Mouse (Mus musculus) MEL (cell line): ENCODE results near the gene Rabggta. TPM values are rescaled to one million over a fixed set of nuclear protein-coding genes. Genes with fewer than 3 reads are reported as not detected.

Source experiments
- DNase-seq: peaks from one replicate; pipeline ENCODE4 v3.0.0; 2011; ENCODE audit warnings: low read depth, low spot score
- H3K27ac ChIP-seq: 2 replicates; pipeline ENCODE4 v1.5.1; 2012; ENCODE audit warnings: low read depth, mild to moderate bottlenecking, control low read depth, low read length, moderate library complexity; ENCODE audit not compliant: control insufficient read depth
- H3K27me3 ChIP-seq, 2 experiments: fragments of 150-350 bp in 1 of 2; sonication (generic) in 1 of 2; 2 replicates each; pipeline ENCODE4 v1.6.1; 2012; ENCODE audit warnings: low read length in 2 of 2, mild to moderate bottlenecking in 2 of 2, improper control_type of control experiment in 1 of 2, moderate library complexity in 1 of 2; ENCODE audit not compliant: insufficient read depth in 2 of 2, control insufficient read depth in 1 of 2
- H3K36me3 ChIP-seq, 2 experiments: 2 replicates each; pipeline ENCODE4 v1.6.1; 2012 to 2014; ENCODE audit warnings: low read length in 2 of 2, improper control_type of control experiment in 1 of 2, inconsistent platforms in 1 of 2, mild to moderate bottlenecking in 1 of 2; ENCODE audit not compliant: insufficient read depth in 2 of 2, control insufficient read depth in 1 of 2
- H3K4me1 ChIP-seq, 2 experiments: fragments of 150-350 bp in 1 of 2; sonication (generic) in 1 of 2; 2 replicates each; pipeline ENCODE4 v1.6.1; 2012; ENCODE audit warnings: low read length in 2 of 2, improper control_type of control experiment in 1 of 2, mild to moderate bottlenecking in 1 of 2; ENCODE audit not compliant: insufficient read depth in 2 of 2, control insufficient read depth in 1 of 2
- H3K4me3 ChIP-seq, 2 experiments: fragments of 150-350 bp in 1 of 2; sonication (generic) in 1 of 2; 2 replicates each; pipeline ENCODE4 v1.5.1; 2012; ENCODE audit warnings: low read depth in 2 of 2, low read length in 2 of 2, mild to moderate bottlenecking in 2 of 2, moderate library complexity in 2 of 2, control low read depth in 1 of 2, improper control_type of control experiment in 1 of 2; ENCODE audit not compliant: control insufficient read depth in 1 of 2, insufficient read depth in 1 of 2
- H3K79me2 ChIP-seq: 2 replicates; pipeline ENCODE4 v1.6.1; 2012; ENCODE audit warnings: mild to moderate bottlenecking, low read length, moderate library complexity; ENCODE audit not compliant: control insufficient read depth, poor library complexity, insufficient read depth
- H3K9ac ChIP-seq: 2 replicates; pipeline ENCODE4 v1.6.1; 2012; ENCODE audit warnings: low read depth, mild to moderate bottlenecking, control low read depth, low read length, moderate library complexity; ENCODE audit not compliant: control insufficient read depth, poor library complexity, severe bottlenecking
- H3K9me3 ChIP-seq: fragments of 150-350 bp; sonication (generic); replicated peaks from 2 replicates; pipeline ENCODE4 v1.6.1; 2012; ENCODE audit warnings: mild to moderate bottlenecking, low read length, improper control_type of control experiment, moderate library complexity; ENCODE audit not compliant: insufficient read depth
- BHLHE40 ChIP-seq: IDR thresholded peaks from 2 replicates; pipeline ENCODE4 v1.6.1; 2012; ENCODE audit warnings: low read depth, mild to moderate bottlenecking, inconsistent platforms, low read length, improper control_type of control experiment, borderline replicate concordance
- CHD1 ChIP-seq: IDR thresholded peaks from 2 replicates; pipeline ENCODE4 v1.6.1; 2012; ENCODE audit warnings: low read depth, mild to moderate bottlenecking, inconsistent platforms, low read length, improper control_type of control experiment
- CHD2 ChIP-seq: IDR thresholded peaks from 2 replicates; pipeline ENCODE4 v1.6.1; 2011; ENCODE audit warnings: low read length, improper control_type of control experiment
- CTCF ChIP-seq, 3 experiments: IDR thresholded peaks in 2 of 3; conservative IDR thresholded peaks in 1 of 3; 2 replicates each; pipeline ENCODE4 v1.5.1; 2011 to 2012; ENCODE audit warnings: low read length in 3 of 3, low read depth in 2 of 3, mild to moderate bottlenecking in 2 of 3, improper control_type of control experiment in 1 of 3, inconsistent platforms in 1 of 3, mixed read lengths in 1 of 3, moderate library complexity in 1 of 3; ENCODE audit not compliant: control insufficient read depth in 1 of 3, insufficient read depth in 1 of 3, poor library complexity in 1 of 3, severe bottlenecking in 1 of 3
- E2F4 ChIP-seq: IDR thresholded peaks from 2 replicates; pipeline ENCODE4 v1.6.1; 2011; ENCODE audit warnings: low read depth, low read length, improper control_type of control experiment, borderline replicate concordance
- ELF1 ChIP-seq: IDR thresholded peaks from 2 replicates; pipeline ENCODE4 v1.6.1; 2014; ENCODE audit warnings: low read depth, mild to moderate bottlenecking, inconsistent platforms, low read length, improper control_type of control experiment, moderate library complexity
- EP300 ChIP-seq, 2 experiments: IDR thresholded peaks; 2 replicates each; pipeline ENCODE4 v1.6.1; 2011; ENCODE audit warnings: improper control_type of control experiment in 2 of 2, low read length in 2 of 2, low read depth in 1 of 2, mild to moderate bottlenecking in 1 of 2
- GABPA ChIP-seq: IDR thresholded peaks from 2 replicates; pipeline ENCODE4 v1.6.1; 2012; ENCODE audit warnings: low read depth, mild to moderate bottlenecking, inconsistent platforms, low read length, improper control_type of control experiment, moderate library complexity
- GATA1 ChIP-seq: IDR thresholded peaks from 2 replicates; pipeline ENCODE4 v1.6.1; 2011; ENCODE audit warnings: low read depth, low read length, improper control_type of control experiment
- HCFC1 ChIP-seq: IDR thresholded peaks from 2 replicates; pipeline ENCODE4 v1.6.1; 2012; ENCODE audit warnings: low read depth, mild to moderate bottlenecking, inconsistent platforms, low read length, improper control_type of control experiment, moderate library complexity
- KAT2A ChIP-seq: conservative IDR thresholded peaks from 2 replicates; pipeline ENCODE4 v1.6.1; 2012; ENCODE audit warnings: low read depth, low read length, improper control_type of control experiment, inconsistent platforms
- MAFK ChIP-seq: IDR thresholded peaks from 2 replicates; pipeline ENCODE4 v1.6.1; 2011; ENCODE audit warnings: low read depth, mild to moderate bottlenecking, low read length, improper control_type of control experiment, borderline replicate concordance
- MAX ChIP-seq: IDR thresholded peaks from 2 replicates; pipeline ENCODE4 v1.6.1; 2011; ENCODE audit warnings: low read length, improper control_type of control experiment
- MEF2A ChIP-seq: IDR thresholded peaks from 2 replicates; pipeline ENCODE4 v1.6.1; 2014; ENCODE audit warnings: low read depth, mild to moderate bottlenecking, inconsistent platforms, low read length, improper control_type of control experiment; ENCODE audit not compliant: poor library complexity, insufficient replicate concordance, severe bottlenecking; ENCODE audit errors: extremely low read depth
- MXI1 ChIP-seq: IDR thresholded peaks from 2 replicates; pipeline ENCODE4 v1.6.1; 2011; ENCODE audit warnings: mild to moderate bottlenecking, low read depth, low read length, improper control_type of control experiment
- MYB ChIP-seq: IDR thresholded peaks from 2 replicates; pipeline ENCODE4 v1.6.1; 2011; ENCODE audit warnings: mild to moderate bottlenecking, low read depth, low read length, improper control_type of control experiment
- MYC ChIP-seq: IDR thresholded peaks from 2 replicates; pipeline ENCODE4 v1.6.1; 2011; ENCODE audit warnings: low read depth, mild to moderate bottlenecking, low read length, improper control_type of control experiment, moderate library complexity
- NELFE ChIP-seq: IDR thresholded peaks from 2 replicates; pipeline ENCODE4 v1.6.1; 2011; ENCODE audit warnings: low read depth, low read length, improper control_type of control experiment
- NRF1 ChIP-seq: IDR thresholded peaks from 2 replicates; pipeline ENCODE4 v1.6.1; 2014; ENCODE audit warnings: low read depth, mild to moderate bottlenecking, inconsistent platforms, low read length, improper control_type of control experiment, moderate library complexity; ENCODE audit not compliant: poor library complexity, insufficient read depth, severe bottlenecking
- POLR2A ChIP-seq, 2 experiments: IDR thresholded peaks; 2 replicates each; pipeline ENCODE4 v1.6.1; 2011 to 2012; ENCODE audit warnings: low read length in 2 of 2, mild to moderate bottlenecking in 2 of 2, control low read depth in 1 of 2, improper control_type of control experiment in 1 of 2, low read depth in 1 of 2, moderate library complexity in 1 of 2; ENCODE audit not compliant: control insufficient read depth in 1 of 2, insufficient read depth in 1 of 2, poor library complexity in 1 of 2
- POLR2AphosphoS2 ChIP-seq: IDR thresholded peaks from 2 replicates; pipeline ENCODE4 v1.6.1; 2011; ENCODE audit warnings: low read length, improper control_type of control experiment
- POLR2AphosphoS5 ChIP-seq: IDR thresholded peaks from 2 replicates; pipeline ENCODE4 v1.6.1; 2012; ENCODE audit warnings: low read depth, borderline replicate concordance, mild to moderate bottlenecking, inconsistent platforms, low read length, moderate library complexity, mixed read lengths
- RAD21 ChIP-seq: IDR thresholded peaks from 2 replicates; pipeline ENCODE4 v1.6.1; 2011; ENCODE audit warnings: mild to moderate bottlenecking, low read depth, low read length, improper control_type of control experiment
- RCOR1 ChIP-seq: IDR thresholded peaks from 2 replicates; pipeline ENCODE4 v1.6.1; 2012; ENCODE audit warnings: low read depth, mild to moderate bottlenecking, inconsistent platforms, low read length, improper control_type of control experiment
- SIN3A ChIP-seq: IDR thresholded peaks from 2 replicates; pipeline ENCODE4 v1.6.1; 2012; ENCODE audit warnings: low read length, improper control_type of control experiment, inconsistent platforms
- SMC3 ChIP-seq: IDR thresholded peaks from 2 replicates; pipeline ENCODE4 v1.6.1; 2011; ENCODE audit warnings: low read depth, low read length, improper control_type of control experiment
- TAL1 ChIP-seq: IDR thresholded peaks from 2 replicates; pipeline ENCODE4 v1.6.1; 2012; ENCODE audit warnings: mild to moderate bottlenecking, inconsistent platforms, low read length, moderate library complexity, mixed read lengths
- TBP ChIP-seq: IDR thresholded peaks from 2 replicates; pipeline ENCODE4 v1.8.0; 2011; ENCODE audit warnings: low read depth, low read length, improper control_type of control experiment
- TCF12 ChIP-seq: IDR thresholded peaks from 2 replicates; pipeline ENCODE4 v1.6.1; 2014; ENCODE audit warnings: low read depth, mild to moderate bottlenecking, inconsistent platforms, low read length, improper control_type of control experiment, moderate library complexity
- UBTF ChIP-seq: IDR thresholded peaks from 2 replicates; pipeline ENCODE4 v1.6.1; 2012; ENCODE audit warnings: low read depth, mild to moderate bottlenecking, inconsistent platforms, low read length, improper control_type of control experiment, moderate library complexity, borderline replicate concordance; ENCODE audit not compliant: insufficient read depth
- USF1 ChIP-seq: IDR thresholded peaks from 2 replicates; pipeline ENCODE4 v1.6.1; 2014; ENCODE audit warnings: low read depth, mild to moderate bottlenecking, inconsistent platforms, low read length, improper control_type of control experiment, moderate library complexity
- USF2 ChIP-seq, 2 experiments: IDR thresholded peaks; 2 replicates each; pipeline ENCODE4 v1.6.1; 2011 to 2012; ENCODE audit warnings: improper control_type of control experiment in 2 of 2, low read length in 2 of 2, borderline replicate concordance in 1 of 2, inconsistent platforms in 1 of 2, low read depth in 1 of 2, mild to moderate bottlenecking in 1 of 2; ENCODE audit not compliant: insufficient read depth in 1 of 2
- ZC3H11A ChIP-seq: IDR thresholded peaks from 2 replicates; pipeline ENCODE4 v1.6.1; 2012; ENCODE audit warnings: low read depth, mild to moderate bottlenecking, inconsistent platforms, low read length, improper control_type of control experiment
- ZMIZ1 ChIP-seq: IDR thresholded peaks from 2 replicates; pipeline ENCODE4 v1.6.1; 2012; ENCODE audit warnings: low read depth, mild to moderate bottlenecking, inconsistent platforms, low read length, improper control_type of control experiment, moderate library complexity
- ZNF384 ChIP-seq: IDR thresholded peaks from 2 replicates; pipeline ENCODE4 v1.6.1; 2012; ENCODE audit warnings: low read depth, mild to moderate bottlenecking, inconsistent platforms, low read length, improper control_type of control experiment
- polyA plus RNA-seq, 2 experiments: library from polyadenylated mRNA; stranded (reverse) in 1 of 2; unstranded in 1 of 2; fragments of >175 nt in 1 of 2; fragments of >200 nt in 1 of 2; gene quantifications; 2 replicates each; pipeline versions ENCODE4 v1.2.1 to v1.2.4; 2012; ENCODE audit warnings: low replicate concordance in 2 of 2, low read depth in 1 of 2; ENCODE audit not compliant: insufficient read length in 2 of 2, insufficient read depth in 1 of 2, missing spikeins in 1 of 2
- total RNA-seq: library from RNA; depleted of rRNA; stranded (reverse); fragments of 300-350 nt; gene quantifications from 2 replicates; pipeline ENCODE4 v1.2.3, GENCODE M21; 2012; rRNA removed

The Rabggta gene
- total RNA-seq (21.8 and 22.8 TPM in 2 replicates), polyA plus RNA-seq (10 to 100 TPM in 1 of 2 experiments, not detected in 1; 32.0 TPM)

DNA sequence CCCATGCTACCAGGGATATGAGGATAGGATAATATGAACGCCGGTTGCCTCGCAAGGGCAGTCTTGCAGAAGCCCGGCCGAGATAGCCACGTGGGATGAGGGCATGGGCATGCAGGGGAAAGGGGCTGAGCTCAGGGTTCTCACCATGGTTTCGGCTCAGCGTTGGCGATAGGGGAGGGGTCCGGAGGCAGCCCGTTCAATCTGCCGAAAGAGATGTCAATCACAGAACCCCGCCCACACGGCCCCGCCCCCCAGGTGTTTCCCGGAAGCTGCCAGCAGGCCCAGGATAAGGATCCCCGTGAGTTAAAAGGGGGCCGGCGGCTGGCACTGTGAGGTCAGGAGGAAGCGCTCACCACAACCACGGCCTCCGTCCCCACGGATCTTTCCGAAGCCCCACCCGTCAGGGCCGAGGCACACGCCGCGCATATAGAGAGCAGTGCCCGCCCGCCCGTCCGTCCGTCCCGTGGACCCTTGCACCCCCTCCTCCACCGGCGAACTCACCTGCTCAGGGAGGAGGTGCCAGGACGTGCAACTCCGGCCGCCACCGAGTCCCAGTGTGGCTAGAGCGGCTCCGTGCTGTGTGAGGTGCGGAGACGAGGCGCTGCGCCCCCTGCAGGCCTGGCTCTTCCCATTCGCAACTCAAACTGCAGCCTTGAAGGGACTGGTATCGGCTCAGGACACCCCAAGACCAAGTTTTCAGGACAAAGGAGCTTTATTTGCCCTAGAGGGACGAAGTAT lies at the start of gene Rabggta:
Gene Rabggta, minus strand, starts transcription at position 564 of the 738 bp plus-strand sequence.
- Histone ChIP-seq H3K9ac (peak within 1 kb of the TSS; percentile 83), H3K9me3 (no peaks in the 10 kb centered on the region), H3K36me3 (peaks cover 0 to 14% of the 10 kb centered on the region in 2 experiments; a peak in 2 of 4 replicates), H3K27ac (peak within 1 kb of the TSS; percentile 88), H3K4me3 (peak within 1 kb of the TSS; percentile 84 to 90), H3K27me3 (no peaks in the 10 kb centered on the region), H3K79me2 (peaks cover 2% of the 10 kb centered on the region; the same call in 1 of the 2 replicates), H3K4me1 (peaks cover 11 to 12% of the 10 kb centered on the region in 2 experiments)
- DNase-seq, result peak; percentile 97
- peak; percentile 73 for TF ChIP-seq TCF12
- no peak for TF ChIP-seq NRF1
- no peak for TF ChIP-seq CHD1
- TF ChIP-seq USF2 (IDR thresholded peaks at IDR 0.05; ENCODE audit: borderline replicate concordance in 1 of 2, insufficient read depth in 1 of 2, low read depth in 1 of 2, low read length in 2 of 2), result no peak
- peak; percentile 79 for TF ChIP-seq TBP
- TF ChIP-seq ZNF384, result no peak
- TF ChIP-seq CTCF (IDR thresholded peaks at IDR 0.05 in 2 of 3, conservative IDR thresholded peaks at IDR 0.05 in 1 of 3; ENCODE audit: control insufficient read depth in 1 of 3, insufficient read depth in 1 of 3, low read depth in 2 of 3, low read length in 3 of 3, poor library complexity in 1 of 3, severe bottlenecking in 1 of 3), result peak; percentile 73 to 95 (median 92)
- TF ChIP-seq MYB, result no peak
- TF ChIP-seq BHLHE40, result no peak
- peak; percentile 62 for TF ChIP-seq MYC
- no peak for TF ChIP-seq POLR2AphosphoS5
- TF ChIP-seq RAD21, result no peak; the same call in 1 of the 2 replicates
- peak; percentile 93 for TF ChIP-seq MXI1
- TF ChIP-seq MAFK, result no peak
- no peak; the same call in 1 of the 2 replicates for TF ChIP-seq POLR2AphosphoS2
- TF ChIP-seq GABPA, result peak; percentile 75; the same call in 1 of the 2 replicates
- peak; percentile 85 for TF ChIP-seq SIN3A
- TF ChIP-seq EP300 (IDR thresholded peaks at IDR 0.05; ENCODE audit: low read depth in 1 of 2, low read length in 2 of 2), result peak in 1 of 2 experiments; percentile 38; a peak in 3 of 4 replicates
- TF ChIP-seq RCOR1, result 0 out of 2 replicates have a peak, but pooled peaks have one; percentile 4
- TF ChIP-seq POLR2A (IDR thresholded peaks at IDR 0.05; ENCODE audit: control insufficient read depth in 1 of 2, insufficient read depth in 1 of 2, low read depth in 1 of 2, low read length in 2 of 2, poor library complexity in 1 of 2), result peak; percentile 62 to 76; a peak in 3 of 4 replicates
- no peak for TF ChIP-seq MEF2A
- peak; percentile 50; the same call in 1 of the 2 replicates for TF ChIP-seq ZMIZ1
- TF ChIP-seq NELFE, result peak; percentile 60
- TF ChIP-seq KAT2A, result no peak
- TF ChIP-seq ZC3H11A, result no peak
- peak; percentile 29 for TF ChIP-seq SMC3
- no peak for TF ChIP-seq E2F4
- no peak for TF ChIP-seq CHD2
- TF ChIP-seq UBTF, result no peak
- TF ChIP-seq TAL1, result no peak
- peak; percentile 87 for TF ChIP-seq HCFC1
- TF ChIP-seq GATA1, result no peak
- TF ChIP-seq USF1, result peak; percentile 41
- peak; percentile 51; the same call in 1 of the 2 replicates for TF ChIP-seq MAX
- TF ChIP-seq ELF1, result peak; percentile 81
